Mouse (Mus musculus) embryo, embryonic 10 days (tissue): ENCODE measurements around the gene Klf11.
A peak's percentile ranks its signal among the peaks of the same experiment; 100 is the strongest.
"Not testable (repeated sequence)": the region's sequence is repeated elsewhere in the genome, so short reads cannot be mapped to it uniquely, and the experiment has no call there.

Experiments used
- DNase-seq: peaks from one replicate; pipeline ENCODE4 v3.0.0-alpha.2; 2015; ENCODE audit warnings: low spot score

Gene Klf11

GRCm38 (mm10) chr12:24651063-24651557, at the start of gene Klf11:
Gene Klf11, plus strand, starts transcription at chr12:24651274.
- peak; percentile 96 for DNase-seq

- peak; percentile 83 for DNase-seq
Observed at GRCm38 (mm10) chr12:24603266-24603665, 47.8 kb upstream of the Klf11 start.

GRCm38 (mm10) chr12:24606166-24606565, 44.9 kb upstream of the Klf11 start:
- DNase-seq: no peak

GRCm38 (mm10) chr12:24612591-24612990, 38.5 kb upstream of the Klf11 start:
- DNase-seq: no peak

GRCm38 (mm10) chr12:24614452-24615075, 36.5 kb upstream of the Klf11 start:
- no peak for DNase-seq

- no peak for DNase-seq
Observed at GRCm38 (mm10) chr12:24615140-24615539, 35.9 kb upstream of the Klf11 start.

- no peak for DNase-seq
Observed at GRCm38 (mm10) chr12:24619436-24619835, 31.6 kb upstream of the Klf11 start.

- peak; percentile 42 for DNase-seq
Observed at GRCm38 (mm10) chr12:24623486-24624251, 27.4 kb upstream of the Klf11 start.

- no peak for DNase-seq
Observed at GRCm38 (mm10) chr12:24626401-24626800, 24.7 kb upstream of the Klf11 start.

GRCm38 (mm10) chr12:24627215-24627614, 23.9 kb upstream of the Klf11 start:
- no peak for DNase-seq

- DNase-seq: no peak
Observed at GRCm38 (mm10) chr12:24630220-24630619, 20.9 kb upstream of the Klf11 start.

GRCm38 (mm10) chr12:24632404-24632803, 18.7 kb upstream of the Klf11 start:
- DNase-seq: no peak

- no peak for DNase-seq
Observed at GRCm38 (mm10) chr12:24633753-24634191, 17.3 kb upstream of the Klf11 start.

- DNase-seq: no peak
Observed at GRCm38 (mm10) chr12:24634212-24634611, 16.9 kb upstream of the Klf11 start.

GRCm38 (mm10) chr12:24634648-24635047, 16.4 kb upstream of the Klf11 start:
- DNase-seq: no peak

GRCm38 (mm10) chr12:24638787-24639186, 12.3 kb upstream of the Klf11 start:
- not testable (repeated sequence) for DNase-seq

- no peak for DNase-seq
Observed at GRCm38 (mm10) chr12:24642370-24642802, 8.7 kb upstream of the Klf11 start.

- no peak for DNase-seq
Observed at GRCm38 (mm10) chr12:24644125-24644571, 6.9 kb upstream of the Klf11 start.

GRCm38 (mm10) chr12:24645901-24646300, 5.2 kb upstream of the Klf11 start:
- DNase-seq: no peak

GRCm38 (mm10) chr12:24648094-24648493, 3.0 kb upstream of the Klf11 start:
- DNase-seq: no peak

- DNase-seq: peak; percentile 14
Observed at GRCm38 (mm10) chr12:24650415-24651062, 535 bp upstream of the Klf11 start.

GRCm38 (mm10) chr12:24651642-24652342, 718 bp downstream of the Klf11 start:
- peak; percentile 96 for DNase-seq
